Mouse (Mus musculus) stomach, postnatal 0 days (tissue): ENCODE measurements around the gene Mbnl1.

Source experiments
- CTCF ChIP-seq: IDR thresholded peaks from 2 replicates; pipeline ENCODE4 v1.5.1; 2016; ENCODE audit warnings: antibody characterized with exemption, low read depth, mild to moderate bottlenecking, moderate library complexity
- EP300 ChIP-seq: optimal IDR thresholded peaks from 2 replicates; pipeline ENCODE3; 2016; ENCODE audit warnings: antibody characterized with exemption

GRCm38 (mm10) chr3:60516054-60516674 lies 43.5 kb downstream of the Mbnl1 start:
- peak; percentile 67 for TF ChIP-seq CTCF
- TF ChIP-seq EP300, result no peak
